Mouse (Mus musculus) embryonic fibroblast, embryonic 13.5 days (primary cell): ENCODE data around the gene Vmn2r19.

Experiments used
- CTCF ChIP-seq: IDR thresholded peaks from 2 replicates; pipeline ENCODE4 v1.5.1; 2011; ENCODE audit warnings: mild to moderate bottlenecking, control low read depth, low read length, moderate library complexity, borderline replicate concordance; ENCODE audit not compliant: insufficient read depth
- POLR2A ChIP-seq: IDR thresholded peaks from 2 replicates; pipeline ENCODE4 v1.6.1; 2011; ENCODE audit warnings: low read depth, mild to moderate bottlenecking, control low read depth, low read length, moderate library complexity

DNA sequence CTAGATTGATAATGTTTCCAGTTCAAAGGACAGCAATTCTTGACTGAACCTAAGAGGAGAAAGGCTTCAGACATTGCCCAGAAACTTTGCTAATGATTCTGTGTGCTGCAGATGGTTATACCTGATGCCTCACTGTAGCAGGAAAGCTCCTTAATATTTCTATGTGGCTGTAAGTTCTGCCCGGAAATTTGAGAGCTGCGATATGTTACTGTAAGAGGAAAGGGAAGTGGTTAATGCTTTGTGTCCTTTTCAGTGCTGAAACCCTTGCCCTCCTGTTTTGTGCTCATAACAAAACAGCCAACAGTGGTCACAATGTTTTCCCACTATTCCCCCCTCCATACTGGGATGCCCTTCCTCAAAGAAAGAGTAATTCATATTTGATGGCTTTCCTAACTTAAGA is 21.8 kb upstream of the Vmn2r19 start:
- TF ChIP-seq POLR2A (no peak), CTCF (no peak)
